Mouse (Mus musculus) megakaryocyte, embryonic 14.5 days (primary cell): Measurements from ENCODE around the gene Dnm3.

ENCODE experiments used
- FLI1 ChIP-seq: IDR thresholded peaks from 2 replicates; pipeline ENCODE4 v1.6.1; 2012; ENCODE audit warnings: low read length, inconsistent platforms, mixed read lengths
- GATA1 ChIP-seq: IDR thresholded peaks from 3 replicates; pipeline ENCODE4 v1.6.1; 2012; ENCODE audit warnings: mixed read lengths, low read length, inconsistent platforms, borderline replicate concordance

DNA sequence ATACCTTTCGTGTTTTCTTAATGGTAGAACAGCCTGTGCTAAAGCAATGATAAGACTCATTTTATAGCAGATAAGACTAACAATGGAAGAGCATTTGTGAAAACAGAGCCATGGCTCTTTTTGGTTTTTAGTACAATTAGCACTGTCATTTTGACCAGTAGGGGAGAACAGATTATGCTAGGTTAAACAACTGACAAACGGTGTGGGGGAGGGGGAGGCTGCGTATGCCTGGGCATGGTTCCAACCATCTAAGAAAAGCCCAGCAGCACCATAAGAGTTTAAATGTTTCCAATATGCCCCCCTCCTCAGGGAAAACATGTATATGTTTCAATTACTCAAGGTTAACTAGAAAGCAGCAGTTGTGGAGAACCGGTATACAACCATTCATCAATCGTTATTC lies 115.9 kb downstream of the Dnm3 start:
- TF ChIP-seq FLI1 (no peak), GATA1 (no peak)
